Mouse (Mus musculus) kidney, adult 2 months (tissue): ENCODE results near the gene Lce1c.

Source experiments
- CTCF ChIP-seq: fragments of 200-500 bp; conservative IDR thresholded peaks from 2 replicates; pipeline ENCODE4 v1.5.1; 2011; ENCODE audit warnings: low read depth, mild to moderate bottlenecking, control low read depth, low read length, moderate library complexity, mixed read lengths; ENCODE audit not compliant: insufficient read depth, insufficient read length
- POLR2A ChIP-seq: fragments of 200-500 bp; IDR thresholded peaks from one replicate; pipeline ENCODE4 v1.6.1; 2011; ENCODE audit warnings: low read depth, low read length, control low read depth

- TF ChIP-seq CTCF (no peak), POLR2A (no peak)
Measured at GRCm38 (mm10) chr3:92694613-92695012, 15.6 kb downstream of the Lce1c start.
